Mouse (Mus musculus): ENCODE measurements at regions not wholly inside any gene's neighbourhood (a gene's known extent, or its start where the extent isn't known, plus 50 kb on each side); places are given as distances from the start of the nearest gene placed in this dataset.
A peak's percentile ranks its signal among the peaks of the same experiment; 100 is the strongest.

- no peak overlapping the region for H3K27ac ChIP-seq (ENCODE audit: low read depth, low read length)
- H3K4me2 ChIP-seq (ENCODE audit: low read depth) = no peak overlapping the region
- WGBS = 6% methylated on average over 4 of the region's 4 CpGs
- no peaks in the 10 kb centered on the region for H3K27me3 ChIP-seq (ENCODE audit: control insufficient read depth, insufficient read depth, low read length)
- no peak overlapping the region for H3K4me3 ChIP-seq (ENCODE audit: low read depth, low read length)
- H3K4me1 ChIP-seq (ENCODE audit: control insufficient read depth, insufficient read depth, low read length) = no peaks in the 10 kb centered on the region
- ATAC-seq (ENCODE audit: insufficient read depth, low FRiP score, low TSS enrichment) (peak; percentile 77), DNase-seq (ENCODE audit: low spot score) (peak; percentile 74)
- no peaks in the 10 kb centered on the region for H3K36me3 ChIP-seq (ENCODE audit: control insufficient read depth, insufficient read depth, low read length)
- no peak overlapping the region for H3K9ac ChIP-seq (ENCODE audit: low read length)
- no peaks in the 10 kb centered on the region for H3K9me3 ChIP-seq (ENCODE audit: control insufficient read depth, low read length)
Measured at GRCm38 (mm10) chr7:88544393-88544792, 114.3 kb downstream of the Rab38 start.

GRCm38 (mm10) chr7:88544976-88545654 lies 115.0 kb downstream of the Rab38 start:
- no peaks in the 10 kb centered on the region for H3K4me1 ChIP-seq (ENCODE audit: control insufficient read depth, insufficient read depth, low read length)
- ATAC-seq (ENCODE audit: insufficient read depth, low FRiP score, low TSS enrichment) = no peak
- no peaks in the 10 kb centered on the region for H3K36me3 ChIP-seq (ENCODE audit: control insufficient read depth, insufficient read depth, low read length)
- no peak overlapping the region for H3K4me3 ChIP-seq (ENCODE audit: low read depth, low read length)
- DNase-seq (ENCODE audit: low spot score) = no peak
- no peaks in the 10 kb centered on the region for H3K27me3 ChIP-seq (ENCODE audit: control insufficient read depth, insufficient read depth, low read length)
- H3K4me2 ChIP-seq (ENCODE audit: low read depth) = no peak overlapping the region
- H3K27ac ChIP-seq (ENCODE audit: low read depth, low read length) = no peak overlapping the region
- no peaks in the 10 kb centered on the region for H3K9me3 ChIP-seq (ENCODE audit: control insufficient read depth, low read length)
- 52% methylated on average over 5 of the region's 5 CpGs for WGBS
- H3K9ac ChIP-seq (ENCODE audit: low read length) = no peak overlapping the region

GRCm38 (mm10) chr7:88575073-88575472 lies 145.0 kb downstream of the Rab38 start:
- no peaks in the 10 kb centered on the region for H3K9me3 ChIP-seq (ENCODE audit: control insufficient read depth, low read length)
- H3K27ac ChIP-seq (ENCODE audit: low read depth, low read length) = no peak overlapping the region
- DNase-seq (ENCODE audit: low spot score) (no peak), ATAC-seq (ENCODE audit: insufficient read depth, low FRiP score, low TSS enrichment) (no peak)
- H3K4me3 ChIP-seq (ENCODE audit: low read depth, low read length) = no peak overlapping the region
- H3K4me2 ChIP-seq (ENCODE audit: low read depth) = no peak overlapping the region
- no peak overlapping the region for H3K9ac ChIP-seq (ENCODE audit: low read length)
- no peaks in the 10 kb centered on the region for H3K27me3 ChIP-seq (ENCODE audit: control insufficient read depth, insufficient read depth, low read length)
- no peaks in the 10 kb centered on the region for H3K4me1 ChIP-seq (ENCODE audit: control insufficient read depth, insufficient read depth, low read length)
- WGBS = 77% methylated on average over 1 of the region's 1 CpGs
- H3K36me3 ChIP-seq (ENCODE audit: control insufficient read depth, insufficient read depth, low read length) = no peaks in the 10 kb centered on the region

- Histone ChIP-seq H3K27me3 (ENCODE audit: control insufficient read depth, insufficient read depth, low read length) (no peaks in the 10 kb centered on the region), H3K4me2 (ENCODE audit: low read depth) (no peak overlapping the region), H3K4me1 (ENCODE audit: control insufficient read depth, insufficient read depth, low read length) (no peaks in the 10 kb centered on the region), H3K4me3 (ENCODE audit: low read depth, low read length) (no peak overlapping the region), H3K9ac (ENCODE audit: low read length) (no peak overlapping the region), H3K36me3 (ENCODE audit: control insufficient read depth, insufficient read depth, low read length) (no peaks in the 10 kb centered on the region), H3K27ac (ENCODE audit: low read depth, low read length) (no peak overlapping the region), H3K9me3 (ENCODE audit: control insufficient read depth, low read length) (no peaks in the 10 kb centered on the region)
- DNase-seq (ENCODE audit: low spot score) (no peak), ATAC-seq (ENCODE audit: insufficient read depth, low FRiP score, low TSS enrichment) (no peak)
- WGBS = 83% methylated on average over 1 of the region's 1 CpGs
Measured at GRCm38 (mm10) chr7:88600781-88601180, 170.7 kb downstream of the Rab38 start.

Measured in neural tube, embryonic 11.5 days (tissue).